Mouse (Mus musculus): Measurements from ENCODE around the gene Dock6. TPM values are rescaled to one million over a fixed set of nuclear protein-coding genes. Genes with fewer than 3 reads are reported as not detected.

The Dock6 gene
- polyA plus RNA-seq (2012) = 6.5 and 7.2 TPM in 2 replicates

- no peak for TF ChIP-seq GATA1 (IDR thresholded peaks at IDR 0.05; ENCODE audit: low read length)
Observed at GRCm38 (mm10) chr9:21852128-21853091, at the start of gene Dock6. Dock6 (minus strand) TSS chr9:21852635.

GRCm38 (mm10) chr9:21901223-21901820 lies 48.9 kb upstream of the Dock6 start:
- TF ChIP-seq GATA1 (IDR thresholded peaks at IDR 0.05; ENCODE audit: low read length) = no peak

- no peak for TF ChIP-seq GATA1 (IDR thresholded peaks at IDR 0.05; ENCODE audit: low read length)
Observed at GRCm38 (mm10) chr9:21889229-21889628, 36.8 kb upstream of the Dock6 start.

- no peak for TF ChIP-seq GATA1 (IDR thresholded peaks at IDR 0.05; ENCODE audit: low read length)
Observed at GRCm38 (mm10) chr9:21876601-21877000, 24.2 kb upstream of the Dock6 start.

- TF ChIP-seq GATA1 (IDR thresholded peaks at IDR 0.05; ENCODE audit: low read length) = no peak
Observed at GRCm38 (mm10) chr9:21872204-21872603, 19.8 kb upstream of the Dock6 start.

GRCm38 (mm10) chr9:21870879-21871524 lies 18.6 kb upstream of the Dock6 start:
- TF ChIP-seq GATA1 (IDR thresholded peaks at IDR 0.05; ENCODE audit: low read length) = no peak

- TF ChIP-seq GATA1 (IDR thresholded peaks at IDR 0.05; ENCODE audit: low read length) = no peak
Observed at GRCm38 (mm10) chr9:21867726-21868125, 15.3 kb upstream of the Dock6 start.

GRCm38 (mm10) chr9:21866641-21867040 lies 14.2 kb upstream of the Dock6 start:
- no peak for TF ChIP-seq GATA1 (IDR thresholded peaks at IDR 0.05; ENCODE audit: low read length)

GRCm38 (mm10) chr9:21865673-21866398 lies 13.4 kb upstream of the Dock6 start:
- no peak for TF ChIP-seq GATA1 (IDR thresholded peaks at IDR 0.05; ENCODE audit: low read length)

GRCm38 (mm10) chr9:21862181-21862580 lies 9.7 kb upstream of the Dock6 start:
- no peak for TF ChIP-seq GATA1 (IDR thresholded peaks at IDR 0.05; ENCODE audit: low read length)

- no peak for TF ChIP-seq GATA1 (IDR thresholded peaks at IDR 0.05; ENCODE audit: low read length)
Observed at GRCm38 (mm10) chr9:21859606-21860005, 7.2 kb upstream of the Dock6 start.

GRCm38 (mm10) chr9:21858084-21858483 lies 5.6 kb upstream of the Dock6 start:
- TF ChIP-seq GATA1 (IDR thresholded peaks at IDR 0.05; ENCODE audit: low read length) = no peak

GRCm38 (mm10) chr9:21857501-21857900 lies 5.1 kb upstream of the Dock6 start:
- no peak for TF ChIP-seq GATA1 (IDR thresholded peaks at IDR 0.05; ENCODE audit: low read length)

GRCm38 (mm10) chr9:21854894-21855293 lies 2.5 kb upstream of the Dock6 start:
- TF ChIP-seq GATA1 (IDR thresholded peaks at IDR 0.05; ENCODE audit: low read length) = no peak

- no peak for TF ChIP-seq GATA1 (IDR thresholded peaks at IDR 0.05; ENCODE audit: low read length)
Observed at GRCm38 (mm10) chr9:21853961-21854360, 1.5 kb upstream of the Dock6 start.

Measured in G1E-ER4 (cell line).